19 mouse cellular contexts compared by ENCODE assay signal in genomic region chr19:5516906-5517505, GRCm38 (mm10). TPM values are rescaled to one million over a fixed set of nuclear protein-coding genes. Genes with fewer than 3 reads are reported as not detected.
DNase-seq lines count a peak whose midpoint lies in the region; ATAC-seq and TF ChIP-seq lines count a peak whose summit lies in the region.
"Had no signal": no experiment of that assay in that cellular context is flagged by ENCODE, and none has a peak within 500 bp of the region (broad histone marks: within the 10 kb centered on the region; RNA-seq: fewer than 3 reads in every experiment).

No protein-coding gene starts in this region.

- H3K9ac ChIP-seq in MEL (ENCODE audit: control insufficient read depth, low read depth, low read length, poor library complexity, severe bottlenecking) = no peak overlapping the region
- no peak overlapping the region for H3K9ac ChIP-seq in hindbrain, embryonic 11.5 days (ENCODE audit: low read depth, low read length)
- H3K9ac ChIP-seq: heart, embryonic 13.5 days; liver, embryonic 15.5 days had no signal

- no peaks in the 10 kb centered on the region for H3K79me2 ChIP-seq in MEL (ENCODE audit: control insufficient read depth, insufficient read depth, low read length, poor library complexity)

- no peak overlapping the region for H3K27ac ChIP-seq in MEL (ENCODE audit: control insufficient read depth, low read depth, low read length)
- H3K27ac ChIP-seq in small intestine, adult 2 months (ENCODE audit: insufficient read depth, low read depth, low read length) = peak overlapping the region; percentile 88
- H3K27ac ChIP-seq in hindbrain, embryonic 11.5 days (ENCODE audit: low read depth, low read length) = no peak overlapping the region
- H3K27ac ChIP-seq: heart, embryonic 13.5 days; hindbrain, embryonic 10.5 days; liver, embryonic 15.5 days had no signal

- H3K36me3 ChIP-seq in MEL (ENCODE audit: control insufficient read depth in 1 of 2, insufficient read depth in 2 of 2, low read length in 2 of 2) = peaks cover 0 to 11% of the 10 kb centered on the region in 2 experiments; a peak in 2 of 4 replicates
- no peaks in the 10 kb centered on the region for H3K36me3 ChIP-seq in small intestine, adult 2 months (ENCODE audit: control insufficient read depth, insufficient read depth, low read length)
- H3K36me3 ChIP-seq in hindbrain, embryonic 11.5 days (ENCODE audit: control insufficient read depth, insufficient read depth, low read length) = no peaks in the 10 kb centered on the region
- H3K36me3 ChIP-seq: heart, embryonic 13.5 days; hindbrain, embryonic 10.5 days; liver, embryonic 15.5 days had no signal

- no peak for ATAC-seq in activated CD4-positive, CD25-positive, alpha-beta regulatory T cell, adult 4 months
- no peak for ATAC-seq in hindbrain, embryonic 11.5 days (ENCODE audit: low FRiP score)
- ATAC-seq: forebrain, embryonic 16.5 days; midbrain, embryonic 16.5 days; Patski had no signal

- 87% methylated on average over 8 of the region's 8 CpGs for WGBS in small intestine, adult 2 months
- 84% methylated on average over 8 of the region's 8 CpGs for WGBS in hindbrain, embryonic 11.5 days

- TF ChIP-seq CTCF in MEL (IDR thresholded peaks at IDR 0.05 in 2 of 3, conservative IDR thresholded peaks at IDR 0.05 in 1 of 3; ENCODE audit: control insufficient read depth in 1 of 3, insufficient read depth in 1 of 3, low read depth in 2 of 3, low read length in 3 of 3, poor library complexity in 1 of 3, severe bottlenecking in 1 of 3) = peak in 1 of 3 experiments; percentile 13; a peak in 1 of 6 replicates
- TF ChIP-seq CTCF in small intestine, adult 2 months (IDR thresholded peaks at IDR 0.05; ENCODE audit: extremely low read depth, insufficient read length, insufficient replicate concordance, low read depth, low read length) = no peak

- peak; percentile 31 for DNase-seq in adrenal gland, postnatal 25 days
- DNase-seq in adrenal gland, postnatal 10 days = no peak
- peak; percentile 79 for DNase-seq in layer of hippocampus, adult 9-11 months
- DNase-seq in layer of hippocampus, postnatal 14 days (ENCODE audit: low spot score in 2 of 2) = no peak
- peak; percentile 28 for DNase-seq in MEL (ENCODE audit: low read depth, low spot score)
- DNase-seq in hindbrain, embryonic 11.5 days (ENCODE audit: low spot score) = no peak
- DNase-seq: cerebellum, adult 11-12 months; embryo, embryonic 11 days; gastrocnemius, postnatal 14 days; kidney, adult 18-20 months; spleen, adult 18-20 months had no signal

- peaks cover 2 to 11% of the 10 kb centered on the region in 2 experiments; a peak in 3 of 4 replicates for H3K4me1 ChIP-seq in MEL (ENCODE audit: control insufficient read depth in 1 of 2, insufficient read depth in 2 of 2, low read length in 2 of 2)
- peaks cover 28% of the 10 kb centered on the region for H3K4me1 ChIP-seq in small intestine, adult 2 months (ENCODE audit: control insufficient read depth, insufficient read depth, insufficient read length, low read length)
- H3K4me1 ChIP-seq in hindbrain, embryonic 11.5 days (replicated peaks; ENCODE audit: control insufficient read depth, insufficient read depth, low read length) = no peaks in the 10 kb centered on the region

- no peak for TF ChIP-seq RAD21 in MEL (IDR thresholded peaks at IDR 0.05; ENCODE audit: low read depth, low read length)

- H3K4me3 ChIP-seq in MEL (ENCODE audit: control insufficient read depth in 1 of 2, insufficient read depth in 1 of 2, low read depth in 2 of 2, low read length in 2 of 2) = no peak overlapping the region
- H3K4me3 ChIP-seq in small intestine, adult 2 months (ENCODE audit: low read depth, low read length) = no peak overlapping the region
- H3K4me3 ChIP-seq in hindbrain, embryonic 11.5 days (ENCODE audit: low read depth, low read length) = no peak overlapping the region
- H3K4me3 ChIP-seq: heart, embryonic 13.5 days; hindbrain, embryonic 10.5 days; liver, embryonic 15.5 days had no signal

- no peak for TF ChIP-seq POLR2A in MEL (IDR thresholded peaks at IDR 0.05; ENCODE audit: control insufficient read depth in 1 of 2, insufficient read depth in 1 of 2, low read depth in 1 of 2, low read length in 2 of 2, poor library complexity in 1 of 2)
- no peak for TF ChIP-seq POLR2A in small intestine, adult 2 months (IDR thresholded peaks at IDR 0.05; ENCODE audit: low read depth, low read length)

- no peaks in the 10 kb centered on the region for H3K9me3 ChIP-seq in MEL (replicated peaks; ENCODE audit: insufficient read depth, low read length)
- H3K9me3 ChIP-seq in hindbrain, embryonic 11.5 days (ENCODE audit: control insufficient read depth, low read length) = no peaks in the 10 kb centered on the region
- H3K9me3 ChIP-seq: heart, embryonic 13.5 days; hindbrain, embryonic 10.5 days; liver, embryonic 15.5 days had no signal

- H3K4me2 ChIP-seq in hindbrain, embryonic 11.5 days (replicated peaks; ENCODE audit: low read depth, low read length) = no peak overlapping the region
- H3K4me2 ChIP-seq: heart, embryonic 13.5 days; liver, embryonic 15.5 days had no signal

- TF ChIP-seq EP300 in MEL (IDR thresholded peaks at IDR 0.05; ENCODE audit: low read depth in 1 of 2, low read length in 2 of 2) = no peak

- H3K27me3 ChIP-seq in MEL (ENCODE audit: control insufficient read depth in 1 of 2, insufficient read depth in 2 of 2, low read length in 2 of 2) = no peaks in the 10 kb centered on the region
- H3K27me3 ChIP-seq in small intestine, adult 2 months (ENCODE audit: control insufficient read depth, insufficient read depth, low read length) = no peaks in the 10 kb centered on the region
- no peaks in the 10 kb centered on the region for H3K27me3 ChIP-seq in hindbrain, embryonic 11.5 days (ENCODE audit: control insufficient read depth, insufficient read depth, low read length)
- H3K27me3 ChIP-seq: heart, embryonic 13.5 days; liver, embryonic 15.5 days; Patski had no signal

TF ChIP-seq in MEL, 35 proteins besides CTCF, POLR2A, EP300 and RAD21 (continues in another document):
- TF ChIP-seq GABPA (IDR thresholded peaks at IDR 0.05; ENCODE audit: low read depth, low read length) (no peak), ETS1 (IDR thresholded peaks at IDR 0.05; ENCODE audit: low read depth, low read length) (no peak)

RNA-seq across cellular contexts. Expression of gene Snx32, which starts 6.7 kb away (rescaled TPM):
- 13.1 and 18.4 TPM in 2 replicates for total RNA-seq in adrenal gland, postnatal 25 days (2021)
- total RNA-seq in adrenal gland, postnatal 10 days (2021) = 10 to 100 TPM in 1 of 2 experiments, 1 to 10 TPM in 1; 8.0 to 12.3 TPM
- total RNA-seq in layer of hippocampus, postnatal 14 days (2021) = 10 to 100 TPM; 70.5 to 74.2 TPM
- 1.3 and 1.8 TPM in 2 replicates for total RNA-seq in MEL (2012; rRNA removed)
- polyA plus RNA-seq in MEL (2012; ENCODE audit: insufficient read depth in 1 of 2, insufficient read length in 2 of 2, low read depth in 1 of 2, low replicate concordance in 2 of 2, missing spikeins in 1 of 2) = 1 to 10 TPM in 1 of 2 experiments, not detected in 1; 2.6 TPM
- polyA plus RNA-seq in small intestine, adult 2 months (2012; rRNA removed) = 1.7 and 3.2 TPM in 2 replicates
- 10 to 100 TPM; 16.3 to 18.4 TPM for polyA plus RNA-seq in activated CD4-positive, CD25-positive, alpha-beta regulatory T cell, adult 4 months (2017; shearing (Covaris generic))
- 21.2 and 22.2 TPM in 2 replicates for polyA plus RNA-seq in hindbrain, embryonic 11.5 days (2014; fragmentation: Nextera tagmentation; extraction: Ambion mirVana)

RNA-seq across cellular contexts. Expression of gene 1700020D05Rik, which starts 13.4 kb away (rescaled TPM):
- total RNA-seq in adrenal gland, postnatal 25 days (2021) = 2.2 and 3.7 TPM in 2 replicates
- total RNA-seq in adrenal gland, postnatal 10 days (2021) = 1 to 10 TPM; 1.2 to 2.7 TPM
- total RNA-seq in layer of hippocampus, postnatal 14 days (2021) = 1 to 10 TPM; 6.3 to 8.1 TPM
- 0.19 and 0.23 TPM in 2 replicates for total RNA-seq in MEL (2012; rRNA removed)
- polyA plus RNA-seq in MEL (2012; ENCODE audit: insufficient read depth in 1 of 2, insufficient read length in 2 of 2, low read depth in 1 of 2, low replicate concordance in 2 of 2, missing spikeins in 1 of 2) = under 1 TPM in 1 of 2 experiments, not detected in 1; 0.78 TPM
- 0.19 TPM in 1 of 2 replicates, not detected in the other for polyA plus RNA-seq in small intestine, adult 2 months (2012; rRNA removed)
- polyA plus RNA-seq in activated CD4-positive, CD25-positive, alpha-beta regulatory T cell, adult 4 months (2017; shearing (Covaris generic)) = under 1 TPM; 0.33 to 0.51 TPM
- 0.34 TPM in 1 of 2 replicates, not detected in the other for polyA plus RNA-seq in hindbrain, embryonic 11.5 days (2014; fragmentation: Nextera tagmentation; extraction: Ambion mirVana)
- polyA plus RNA-seq: heart, embryonic 13.5 days; hindbrain, embryonic 10.5 days; midbrain, embryonic 16.5 days had no signal

RNA-seq across cellular contexts. Expression of gene Cfl1, which starts 26.8 kb away (rescaled TPM):
- total RNA-seq in adrenal gland, postnatal 25 days (2021) = 625 and 632 TPM in 2 replicates
- total RNA-seq in adrenal gland, postnatal 10 days (2021) = 100 to 1,000 TPM; 651 to 659 TPM
- total RNA-seq in layer of hippocampus, postnatal 14 days (2021) = 1,000 to 10,000 TPM; 1,666 to 1,748 TPM
- 880 and 979 TPM in 2 replicates for total RNA-seq in MEL (2012; rRNA removed)
- 1,000 to 10,000 TPM in 1 of 2 experiments, not detected in 1; 2,037 TPM for polyA plus RNA-seq in MEL (2012; ENCODE audit: insufficient read depth in 1 of 2, insufficient read length in 2 of 2, low read depth in 1 of 2, low replicate concordance in 2 of 2, missing spikeins in 1 of 2)
- polyA plus RNA-seq in small intestine, adult 2 months (2012; rRNA removed) = 320 and 703 TPM in 2 replicates
- 1,000 to 10,000 TPM; 2,749 to 2,812 TPM for polyA plus RNA-seq in activated CD4-positive, CD25-positive, alpha-beta regulatory T cell, adult 4 months (2017; shearing (Covaris generic))
- polyA plus RNA-seq in hindbrain, embryonic 11.5 days (2014; fragmentation: Nextera tagmentation; extraction: Ambion mirVana) = 3,904 and 4,056 TPM in 2 replicates

RNA-seq across cellular contexts. Expression of gene Mus81, which starts 28.8 kb away (rescaled TPM):
- 31.1 and 35.0 TPM in 2 replicates for total RNA-seq in adrenal gland, postnatal 25 days (2021)
- total RNA-seq in adrenal gland, postnatal 10 days (2021) = 10 to 100 TPM; 25.2 to 27.4 TPM
- total RNA-seq in layer of hippocampus, postnatal 14 days (2021) = 10 to 100 TPM; 34.3 to 35.6 TPM
- total RNA-seq in MEL (2012; rRNA removed) = 34.3 and 38.9 TPM in 2 replicates
- polyA plus RNA-seq in MEL (2012; ENCODE audit: insufficient read depth in 1 of 2, insufficient read length in 2 of 2, low read depth in 1 of 2, low replicate concordance in 2 of 2, missing spikeins in 1 of 2) = 10 to 100 TPM in 1 of 2 experiments, not detected in 1; 50.5 TPM
- polyA plus RNA-seq in small intestine, adult 2 months (2012; rRNA removed) = 19.9 and 29.1 TPM in 2 replicates
- polyA plus RNA-seq in activated CD4-positive, CD25-positive, alpha-beta regulatory T cell, adult 4 months (2017; shearing (Covaris generic)) = 10 to 100 TPM; 34.3 to 39.7 TPM
- 38.8 and 44.3 TPM in 2 replicates for polyA plus RNA-seq in hindbrain, embryonic 11.5 days (2014; fragmentation: Nextera tagmentation; extraction: Ambion mirVana)

RNA-seq across cellular contexts. Expression of gene Efemp2, which starts 43.3 kb away (rescaled TPM):
- total RNA-seq in adrenal gland, postnatal 25 days (2021) = 55.5 and 56.3 TPM in 2 replicates
- total RNA-seq in adrenal gland, postnatal 10 days (2021) = 10 to 100 TPM; 48.8 to 50.9 TPM
- total RNA-seq in layer of hippocampus, postnatal 14 days (2021) = 10 to 100 TPM; 16.8 to 20.9 TPM
- total RNA-seq in MEL (2012; rRNA removed) = 7.5 and 10.4 TPM in 2 replicates
- 10 to 100 TPM in 1 of 2 experiments, not detected in 1; 17.7 TPM for polyA plus RNA-seq in MEL (2012; ENCODE audit: insufficient read depth in 1 of 2, insufficient read length in 2 of 2, low read depth in 1 of 2, low replicate concordance in 2 of 2, missing spikeins in 1 of 2)
- polyA plus RNA-seq in small intestine, adult 2 months (2012; rRNA removed) = 22.4 and 26.5 TPM in 2 replicates
- 1 to 10 TPM; 1.5 to 1.9 TPM for polyA plus RNA-seq in activated CD4-positive, CD25-positive, alpha-beta regulatory T cell, adult 4 months (2017; shearing (Covaris generic))
- polyA plus RNA-seq in hindbrain, embryonic 11.5 days (2014; fragmentation: Nextera tagmentation; extraction: Ambion mirVana) = 51.2 and 55.7 TPM in 2 replicates

Comparison
In these comparisons a context has a peak if more than half of its experiments do, and no peak if none do; other contexts are left out.
1. DNase-seq: peak in adrenal gland, postnatal 25 days (single experiment), layer of hippocampus, adult 9-11 months (single experiment) and MEL (single experiment); none in adrenal gland, postnatal 10 days (single experiment), layer of hippocampus, postnatal 14 days (0 of 2) and hindbrain, embryonic 11.5 days (single experiment).